Mouse (Mus musculus) bone marrow, adult 2 months (tissue): ENCODE measurements around the gene Slc38a11. TPM values are rescaled to one million over a fixed set of nuclear protein-coding genes. Genes with fewer than 3 reads are reported as not detected.

Experiments
- H3K27ac ChIP-seq: fragments of 200-500 bp; 2 replicates; pipeline ENCODE4 v1.5.1; 2012; ENCODE audit warnings: low read depth, mild to moderate bottlenecking, control low read depth, inconsistent platforms, low read length; ENCODE audit not compliant: control insufficient read depth, poor library complexity, insufficient read depth
- H3K4me1 ChIP-seq: fragments of 200-500 bp; 2 replicates; pipeline ENCODE4 v1.6.1; 2011; ENCODE audit warnings: low read length; ENCODE audit not compliant: control insufficient read depth, insufficient read depth
- H3K4me3 ChIP-seq: fragments of 200-500 bp; replicated peaks from 2 replicates; pipeline ENCODE3; 2011; ENCODE audit warnings: mild to moderate bottlenecking, low read depth, low read length, control low read depth; ENCODE audit not compliant: control insufficient read depth
- CTCF ChIP-seq: fragments of 200-500 bp; IDR thresholded peaks from 2 replicates; pipeline ENCODE4 v1.5.1; 2011; ENCODE audit warnings: low read length, control low read depth; ENCODE audit not compliant: control insufficient read depth, insufficient read depth
- POLR2A ChIP-seq: fragments of 200-500 bp; IDR thresholded peaks from 2 replicates; pipeline ENCODE4 v1.6.1; 2011; ENCODE audit warnings: low read depth, mild to moderate bottlenecking, control low read depth, low read length, borderline replicate concordance; ENCODE audit not compliant: control insufficient read depth
- WGBS: fragments of 180-500 bp; shearing (Covaris S2); methylation state at CpG from one replicate; pipeline ENCODE4 v1.1.7; 2018; 5-methylcytosine and 5-hydroxymethylcytosine counted together
- polyA plus RNA-seq: library from polyadenylated mRNA; stranded (reverse); fragments of >200 nt; gene quantifications from 2 replicates; pipeline ENCODE4 v1.2.4, GENCODE M21; 2011; ENCODE audit warnings: low replicate concordance; ENCODE audit not compliant: missing spikeins, insufficient read depth, insufficient read length

The Slc38a11 gene
- polyA plus RNA-seq, 1 experiment, result not detected

- TF ChIP-seq POLR2A (no peak), CTCF (no peak)
- Histone ChIP-seq H3K4me3 (no peak overlapping the region), H3K4me1 (no peaks in the 10 kb centered on the region; the same call in 1 of the 2 replicates), H3K27ac (peak overlapping the region; percentile 88)
- 3% methylated on average over 10 of the region's 10 CpGs for WGBS
Observed at GRCm38 (mm10) chr2:65342057-65342456, 21.8 kb downstream of the Slc38a11 start.

GRCm38 (mm10) chr2:65340839-65341238 lies 23.0 kb downstream of the Slc38a11 start:
- Histone ChIP-seq H3K4me1 (no peaks in the 10 kb centered on the region; the same call in 1 of the 2 replicates), H3K4me3 (no peak overlapping the region), H3K27ac (no peak overlapping the region)
- TF ChIP-seq CTCF (no peak), POLR2A (no peak)
- WGBS, result 56% methylated on average over 3 of the region's 3 CpGs

DNA sequence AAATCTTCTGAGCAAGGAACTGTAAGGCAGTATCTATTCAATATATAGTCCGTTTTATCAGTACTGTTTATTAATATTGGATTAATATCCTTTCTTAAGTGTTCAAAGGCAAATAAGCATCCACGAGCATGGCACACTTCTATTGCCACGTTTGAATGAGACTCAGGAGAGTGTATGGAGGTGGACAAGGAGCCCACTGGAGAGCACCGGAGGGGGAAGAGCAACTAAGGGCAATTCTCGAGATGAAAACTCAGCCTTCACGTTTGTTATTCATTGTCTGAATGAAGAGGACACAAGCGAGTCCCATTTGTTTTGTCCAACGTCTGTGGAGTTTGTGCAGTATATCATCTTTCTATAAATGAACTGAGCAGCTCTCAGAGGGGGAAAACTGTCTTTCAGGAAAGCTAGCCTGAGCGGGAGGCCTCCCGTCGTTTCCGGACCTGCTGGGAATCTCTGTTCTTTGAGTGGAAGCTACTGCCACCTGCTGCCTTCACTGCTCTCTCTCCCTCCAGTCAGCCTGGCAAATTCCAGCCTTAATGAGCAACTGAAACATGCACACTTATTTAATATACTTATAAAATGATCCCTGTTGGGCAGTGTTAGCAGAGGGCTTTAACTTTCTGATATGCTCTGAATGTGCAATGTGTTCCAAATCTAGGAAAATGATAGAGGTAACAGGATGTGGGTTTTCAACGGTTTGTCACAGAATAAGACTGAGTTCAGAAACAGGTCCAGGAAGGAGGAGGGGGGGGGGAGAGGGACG lies 26.3 kb downstream of the Slc38a11 start:
- no peak overlapping the region for H3K27ac ChIP-seq

DNA sequence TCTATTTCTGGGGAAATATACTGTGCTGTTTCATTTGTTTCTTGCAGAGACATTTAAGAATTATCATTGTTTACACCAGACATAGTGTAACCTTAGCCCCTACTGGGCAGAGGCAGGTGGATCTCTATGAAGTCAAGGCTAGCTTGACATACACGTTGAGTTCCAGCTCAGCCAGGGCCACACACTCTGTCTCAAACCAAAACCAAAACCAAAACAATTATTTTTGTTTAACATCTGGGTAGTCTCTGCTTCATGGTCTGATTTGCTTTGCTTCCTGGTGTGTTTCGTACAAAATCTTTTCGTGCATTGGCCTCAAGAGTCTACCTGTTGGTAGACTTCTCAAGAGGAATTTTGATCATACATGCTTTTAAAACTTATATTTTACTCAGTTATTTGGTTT lies 27.2 kb downstream of the Slc38a11 start:
- Histone ChIP-seq H3K4me1 (no peaks in the 10 kb centered on the region; the same call in 1 of the 2 replicates), H3K27ac (no peak overlapping the region), H3K4me3 (no peak overlapping the region)
- TF ChIP-seq POLR2A, result no peak
- TF ChIP-seq CTCF, result no peak
- WGBS, result 54% methylated on average over 3 of the region's 3 CpGs

More for the DNA sequence above, 26.3 kb downstream of the Slc38a11 start:
- 8% methylated on average over 14 of the region's 14 CpGs for WGBS
- Histone ChIP-seq H3K4me1 (no peaks in the 10 kb centered on the region; the same call in 1 of the 2 replicates), H3K4me3 (no peak overlapping the region)
- TF ChIP-seq CTCF, result peak; percentile 28; the same call in 1 of the 2 replicates
- no peak for TF ChIP-seq POLR2A

DNA sequence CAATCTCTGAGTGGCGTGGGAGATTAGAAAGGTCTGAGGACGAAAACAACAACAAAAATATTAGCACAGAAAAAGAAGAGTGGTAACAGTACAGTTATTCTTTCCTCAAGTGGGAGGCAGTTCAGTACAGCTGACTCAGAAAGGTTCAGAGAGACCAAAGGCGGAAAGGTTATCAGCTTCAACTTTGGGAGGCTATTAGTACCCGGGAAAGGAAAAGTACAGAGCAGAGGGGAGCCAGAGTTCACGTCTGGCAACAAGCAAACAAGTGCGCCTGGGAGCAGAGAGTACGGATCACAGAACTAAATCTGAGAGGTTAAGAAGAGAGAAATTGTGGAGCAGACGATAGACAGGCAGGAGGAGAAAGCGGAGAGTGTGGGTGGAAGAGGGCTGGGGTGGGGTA lies 29.7 kb downstream of the Slc38a11 start:
- no peak overlapping the region for H3K27ac ChIP-seq
- TF ChIP-seq POLR2A, result no peak
- TF ChIP-seq CTCF, result no peak
- 74% methylated on average over 9 of the region's 9 CpGs for WGBS
- H3K4me3 ChIP-seq, result no peak overlapping the region
- H3K4me1 ChIP-seq, result no peaks in the 10 kb centered on the region; the same call in 1 of the 2 replicates

GRCm38 (mm10) chr2:65331321-65331720 lies 32.5 kb downstream of the Slc38a11 start:
- H3K27ac ChIP-seq, result no peak overlapping the region
- TF ChIP-seq POLR2A (no peak), CTCF (peak; percentile 39; the same call in 1 of the 2 replicates)
- 85% methylated on average over 2 of the region's 2 CpGs for WGBS
- H3K4me1 ChIP-seq, result no peaks in the 10 kb centered on the region; the same call in 1 of the 2 replicates
- no peak overlapping the region for H3K4me3 ChIP-seq

DNA sequence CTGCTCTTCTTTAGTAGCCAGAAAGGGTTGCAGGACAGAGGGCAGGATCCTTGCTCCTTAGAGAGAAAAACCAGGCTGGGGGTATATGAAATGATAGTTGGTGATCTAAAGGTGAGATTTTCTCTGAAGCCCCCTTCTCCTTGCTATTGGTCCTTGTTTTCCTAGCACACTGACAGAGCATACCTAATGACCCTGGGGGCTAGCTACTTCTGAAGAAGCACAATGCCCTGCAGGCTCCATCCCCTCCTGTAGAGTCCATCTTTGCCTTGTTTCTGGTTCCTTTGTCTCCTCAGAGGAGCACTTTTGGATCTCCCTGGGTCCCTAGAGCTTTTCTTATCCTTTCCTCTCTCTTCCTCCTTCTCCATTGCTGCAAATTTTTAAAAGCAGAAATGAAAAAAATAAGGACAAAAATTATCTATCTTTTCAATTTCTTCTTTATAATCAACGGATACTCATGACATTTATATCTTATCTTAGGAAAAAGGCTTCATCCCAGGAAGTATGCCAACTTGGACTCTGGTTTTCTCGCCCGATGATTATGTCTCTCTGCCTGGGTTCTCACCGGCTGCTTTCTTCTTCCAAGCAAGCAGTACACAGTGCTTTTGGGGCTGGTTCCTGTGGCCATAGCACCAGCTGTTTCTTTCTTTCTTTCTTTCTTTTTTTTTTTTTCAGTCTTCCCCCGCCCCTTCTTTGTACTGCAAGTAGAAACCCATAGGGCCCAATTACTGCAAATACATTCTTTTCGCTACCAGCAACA lies 41.7 kb downstream of the Slc38a11 start:
- Histone ChIP-seq H3K4me3 (no peak overlapping the region), H3K27ac (no peak overlapping the region), H3K4me1 (no peaks in the 10 kb centered on the region)
- WGBS, result 75% methylated on average over 6 of the region's 6 CpGs
- TF ChIP-seq CTCF (no peak), POLR2A (no peak)

DNA sequence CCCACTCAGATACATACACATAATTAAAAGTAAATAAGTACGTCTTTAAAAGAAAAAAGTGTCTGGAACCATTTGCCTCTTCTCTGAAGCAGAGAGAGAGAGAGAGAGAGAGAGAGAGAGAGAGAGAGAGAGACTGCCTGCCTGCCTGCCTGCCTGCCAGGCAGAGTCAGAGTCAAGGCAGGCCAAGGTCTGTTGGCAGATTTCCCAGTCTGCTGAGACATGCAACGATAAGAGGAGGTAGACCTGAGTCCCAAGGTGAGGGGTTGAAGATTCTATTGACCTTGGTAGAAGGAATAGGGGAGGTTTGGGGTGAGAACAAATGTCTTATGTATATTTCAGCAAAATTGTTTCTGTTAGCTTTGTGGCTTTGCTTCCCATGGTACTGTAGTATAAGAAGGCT lies 42.9 kb downstream of the Slc38a11 start:
- TF ChIP-seq CTCF (no peak), POLR2A (no peak)
- Histone ChIP-seq H3K27ac (no peak overlapping the region), H3K4me1 (no peaks in the 10 kb centered on the region), H3K4me3 (no peak overlapping the region)
- WGBS, result 39% methylated on average over 2 of the region's 2 CpGs

- WGBS, result 87% methylated on average over 12 of the region's 12 CpGs
- TF ChIP-seq CTCF (no peak), POLR2A (no peak)
- no peak overlapping the region for H3K4me3 ChIP-seq
- H3K27ac ChIP-seq, result no peak overlapping the region
- H3K4me1 ChIP-seq, result no peaks in the 10 kb centered on the region
Observed at GRCm38 (mm10) chr2:65316721-65317120, 47.1 kb downstream of the Slc38a11 start.
